Mouse (Mus musculus) heart, adult 9 months (tissue): Measurements from ENCODE around the gene Fgd2.
A peak's percentile ranks its signal among the peaks of the same experiment; 100 is the strongest.
"Not testable (repeated sequence)": the region's sequence is repeated elsewhere in the genome, so short reads cannot be mapped to it uniquely, and the experiment has no call there.

Experiments used
- DNase-seq, 2 experiments: peaks; one replicate each; pipeline ENCODE4 v3.0.0; 2022; ENCODE audit warnings: low spot score in 2 of 2

Gene Fgd2

DNA sequence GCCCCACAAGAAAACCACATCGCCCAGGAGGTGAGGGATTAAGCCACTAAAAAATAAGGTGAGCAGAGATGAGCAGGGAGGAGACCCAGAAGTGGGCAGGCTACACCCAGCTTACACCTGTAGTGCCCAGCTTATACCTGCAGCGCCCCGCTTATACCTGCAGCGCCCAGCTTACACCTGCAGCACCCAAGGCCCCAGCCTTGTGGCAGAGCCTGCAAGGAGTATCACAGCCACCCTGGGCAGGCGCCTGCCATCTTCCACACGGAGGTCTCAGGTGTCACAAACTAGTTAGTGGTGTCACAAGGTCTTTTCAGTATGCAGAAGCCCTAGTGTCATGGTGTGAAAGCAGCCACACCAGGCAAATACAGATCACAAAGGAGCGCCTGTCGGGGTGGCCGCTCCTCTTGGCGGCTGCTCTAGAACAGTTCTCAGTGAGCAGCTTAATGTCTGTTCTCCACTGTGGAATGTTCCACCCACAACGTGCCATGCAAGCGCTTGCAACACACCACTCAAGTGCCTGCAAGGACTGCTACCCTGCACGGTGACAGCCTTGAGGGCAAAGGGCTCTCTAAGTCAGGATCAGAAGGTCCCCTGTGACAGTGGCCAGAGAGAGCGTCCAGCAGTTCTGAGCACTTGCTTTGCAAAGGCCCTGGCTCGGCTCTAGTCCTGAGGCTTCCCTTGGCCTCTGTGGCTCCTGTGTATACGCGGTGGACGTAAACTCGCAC is 24.3 kb upstream of the Fgd2 start:
- DNase-seq: no peak

GRCm38 (mm10) chr17:29337979-29338823 is 22.5 kb upstream of the Fgd2 start:
- no peak for DNase-seq

DNA sequence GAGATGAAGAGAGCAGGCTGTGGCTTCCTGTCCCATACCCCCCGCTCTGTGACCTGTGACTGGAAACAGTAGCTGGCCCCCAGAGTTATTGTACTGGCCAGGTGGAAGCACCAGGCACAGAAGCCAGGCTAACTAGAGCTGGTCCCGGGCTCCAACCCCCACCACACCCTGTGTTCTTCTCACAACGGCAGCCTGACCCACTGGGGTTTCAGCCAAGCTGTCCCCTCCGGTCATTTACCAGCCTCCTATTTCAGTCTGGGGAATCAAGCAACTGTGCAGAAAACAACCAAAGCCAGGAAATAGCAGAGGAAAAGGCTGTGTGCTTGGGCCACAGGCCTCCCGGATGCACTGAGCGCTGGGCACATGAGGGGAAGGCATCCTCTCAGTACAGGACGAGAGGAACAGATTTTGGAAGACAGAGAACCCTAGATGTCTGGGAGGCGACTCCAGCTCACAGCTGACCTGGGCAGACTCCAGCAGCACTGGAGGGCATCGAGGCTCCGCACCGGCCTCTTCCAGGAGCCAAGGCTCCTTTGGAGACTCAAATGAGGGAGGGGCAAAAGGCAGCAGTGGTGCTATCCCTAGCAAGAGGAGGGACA is 21.4 kb upstream of the Fgd2 start:
- DNase-seq: no peak

DNA sequence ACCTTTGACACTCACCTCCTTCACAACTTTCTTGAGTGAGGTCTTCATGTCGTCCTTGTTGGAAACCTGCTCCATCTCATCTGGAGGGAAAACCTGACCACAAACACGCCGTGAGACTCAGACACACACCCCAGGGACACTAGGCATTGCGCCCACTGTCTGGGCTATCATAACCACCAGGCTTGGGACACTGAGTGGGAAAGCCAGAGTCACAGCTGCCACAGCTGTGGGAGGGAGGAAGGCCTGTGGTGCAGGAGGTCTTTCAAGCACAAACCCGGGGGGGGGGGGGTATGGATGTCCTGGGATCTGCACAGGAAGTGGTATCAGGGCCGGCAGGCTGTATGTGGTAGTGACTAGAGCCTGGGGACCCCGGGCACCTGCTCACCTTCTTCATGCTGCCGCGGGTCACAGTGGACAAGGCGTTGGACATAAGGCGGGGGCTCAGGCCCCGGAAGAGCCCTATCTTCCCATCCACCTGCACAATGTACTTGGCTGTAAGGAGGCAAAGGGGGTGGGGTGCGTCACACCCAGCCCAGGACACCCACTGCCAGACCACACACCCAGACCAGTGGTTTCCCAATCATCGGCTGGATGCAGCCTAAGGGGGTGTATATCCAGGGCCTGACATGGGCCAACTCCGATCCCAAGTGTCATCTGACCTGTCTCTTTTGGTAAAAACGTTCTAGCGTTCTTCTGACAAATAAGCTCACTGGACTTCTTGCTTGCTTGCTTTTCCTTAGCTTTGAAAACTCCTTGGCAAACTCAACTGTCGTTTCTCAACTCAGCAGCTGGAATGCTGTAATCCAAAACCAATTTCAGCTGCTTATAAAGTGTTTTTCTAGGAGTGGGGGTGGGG is 20.1 kb upstream of the Fgd2 start:
- DNase-seq: peak in 1 of 2 experiments; percentile 73

DNA sequence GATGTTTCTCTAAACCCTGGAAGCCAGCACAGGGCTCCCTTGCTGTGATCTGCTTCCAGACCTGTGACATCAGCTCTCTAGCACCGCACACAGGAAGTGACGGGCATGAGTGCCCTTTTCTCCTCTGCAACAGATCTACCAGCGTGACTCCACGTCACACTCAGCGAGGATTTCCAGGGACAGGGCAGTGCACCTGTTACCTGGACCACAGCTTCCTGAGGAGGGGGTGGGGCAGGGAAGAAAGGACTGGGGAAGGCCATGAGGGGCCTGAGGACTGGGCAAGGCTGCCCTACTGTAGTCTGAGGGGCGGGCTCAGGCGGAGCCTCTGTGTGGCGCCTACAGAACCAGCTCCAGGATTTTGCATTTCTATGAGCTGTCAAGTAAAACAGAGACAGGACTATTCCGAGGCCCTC is 19.1 kb upstream of the Fgd2 start:
- DNase-seq: peak; percentile 58 to 66

DNA sequence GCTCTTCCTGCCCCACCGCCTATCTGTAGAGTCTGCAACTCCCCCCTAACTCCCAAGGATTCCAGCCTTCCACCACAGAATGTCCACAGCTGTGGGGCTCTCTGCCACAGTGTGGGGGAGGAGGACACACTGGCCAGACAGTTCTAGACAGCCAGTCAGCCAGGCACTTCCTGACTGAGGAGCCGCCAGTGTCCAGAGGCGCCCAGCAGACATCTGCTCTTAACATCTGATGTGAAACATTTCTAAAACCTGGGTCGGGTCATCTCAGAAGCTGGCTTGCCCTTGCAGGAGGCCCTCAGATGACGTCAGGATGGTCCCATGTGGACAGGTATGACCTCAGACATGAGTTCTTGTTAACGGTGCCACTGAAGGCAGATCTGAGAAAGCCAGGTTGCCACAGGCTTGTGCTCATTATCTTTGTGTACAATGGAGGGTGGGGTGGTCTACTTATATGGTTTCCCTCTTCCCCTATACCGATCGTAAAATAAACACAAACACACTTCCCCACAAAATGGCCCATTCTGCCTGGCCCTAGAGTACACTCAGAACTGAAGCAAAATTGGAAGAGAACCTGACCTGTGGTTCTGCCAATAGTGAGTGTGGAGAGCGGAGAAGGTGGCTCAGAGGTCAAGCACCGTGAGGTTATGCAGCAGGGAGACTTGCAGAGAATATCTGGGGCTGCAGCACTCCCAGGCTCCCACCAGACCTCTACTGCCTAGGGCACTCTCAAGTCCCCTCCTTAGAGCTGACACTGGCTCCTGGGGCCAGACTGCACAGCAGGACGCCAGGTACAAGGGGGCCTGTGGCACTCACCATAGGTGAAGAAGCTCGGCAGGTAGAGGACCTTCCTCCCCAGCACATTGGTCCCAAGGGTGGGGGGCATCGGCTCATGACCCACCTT is 18.5 kb upstream of the Fgd2 start:
- DNase-seq: peak; percentile 72

DNA sequence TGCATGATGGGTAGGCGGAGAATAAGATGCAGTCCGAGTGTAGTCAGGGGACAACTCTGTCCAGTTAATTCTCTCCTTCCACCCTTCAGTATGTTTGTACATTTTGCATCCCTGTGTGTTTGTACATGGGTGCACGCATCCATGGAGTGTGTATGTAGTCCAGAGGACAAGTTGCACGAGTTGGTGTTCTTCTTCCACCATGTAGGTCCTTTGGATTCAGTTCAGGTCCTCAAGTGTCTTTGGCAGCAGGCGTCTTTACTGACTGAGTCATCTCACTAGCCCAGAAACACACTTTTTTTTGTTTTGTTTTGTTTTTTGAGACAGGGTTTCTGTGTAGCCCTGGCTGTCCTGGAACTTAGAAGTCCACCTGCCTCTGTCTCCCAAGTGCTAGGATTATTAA is 17.5 kb upstream of the Fgd2 start:
- DNase-seq: no peak

DNA sequence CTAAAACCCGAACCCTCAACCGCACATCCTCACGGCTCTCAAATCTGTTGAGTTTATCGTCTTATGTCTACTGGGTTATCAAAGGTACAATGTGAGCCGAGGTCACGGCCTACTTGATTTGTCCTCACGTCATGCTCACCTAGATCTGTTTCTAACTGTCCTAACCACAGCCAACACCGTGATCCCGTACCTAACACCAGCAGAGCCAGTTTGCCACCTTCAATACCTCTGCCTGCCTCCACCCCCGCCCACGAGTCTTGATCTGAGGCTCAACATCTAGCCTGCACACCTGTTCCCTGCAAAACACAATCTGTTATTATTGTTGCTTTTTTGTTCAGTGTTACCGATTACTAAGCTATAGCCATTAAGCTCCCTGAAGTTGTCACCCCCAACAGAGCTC is 15.4 kb upstream of the Fgd2 start:
- no peak for DNase-seq

GRCm38 (mm10) chr17:29346496-29347125 is 14.1 kb upstream of the Fgd2 start:
- DNase-seq: peak in 1 of 2 experiments; percentile 43

GRCm38 (mm10) chr17:29347126-29347644 is 13.5 kb upstream of the Fgd2 start:
- DNase-seq: no peak

DNA sequence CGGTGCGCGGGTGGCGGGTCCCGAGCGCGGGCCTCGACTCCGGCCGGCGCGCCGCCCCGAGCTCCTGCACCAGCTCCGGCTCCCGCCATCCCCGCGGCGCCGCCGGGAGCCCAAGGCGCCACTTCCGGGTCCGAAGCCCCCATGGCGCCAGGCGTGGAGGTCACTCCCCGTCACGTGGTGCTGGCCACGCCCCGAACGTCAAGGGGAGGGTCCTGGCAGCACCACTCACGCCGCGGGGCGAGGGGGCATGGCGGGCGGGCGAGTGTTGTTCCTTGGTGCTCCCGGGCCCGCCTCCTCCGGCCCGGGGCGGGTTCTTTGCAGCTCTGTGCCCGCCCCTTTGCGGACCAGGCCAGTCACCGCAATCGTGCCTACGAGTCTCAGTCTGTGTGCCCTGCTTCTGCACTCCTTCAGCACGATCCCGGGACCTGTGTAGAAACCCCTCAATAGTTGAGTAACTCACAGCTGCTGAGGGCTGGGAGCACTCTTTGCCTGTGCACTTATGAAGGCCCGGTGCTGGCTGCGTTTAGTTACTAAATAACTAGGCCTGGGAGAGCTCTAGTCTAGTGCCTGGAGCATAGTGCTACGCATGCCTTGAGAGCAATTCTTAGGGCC is 13.0 kb upstream of the Fgd2 start, which contains the start of gene Mtch1:
Gene Mtch1 (minus strand): TSS at position 290 of the 612 bp plus-strand sequence.
- DNase-seq: peak; percentile 97 to 99

GRCm38 (mm10) chr17:29348996-29349395 is 11.7 kb upstream of the Fgd2 start:
- DNase-seq: no peak

DNA sequence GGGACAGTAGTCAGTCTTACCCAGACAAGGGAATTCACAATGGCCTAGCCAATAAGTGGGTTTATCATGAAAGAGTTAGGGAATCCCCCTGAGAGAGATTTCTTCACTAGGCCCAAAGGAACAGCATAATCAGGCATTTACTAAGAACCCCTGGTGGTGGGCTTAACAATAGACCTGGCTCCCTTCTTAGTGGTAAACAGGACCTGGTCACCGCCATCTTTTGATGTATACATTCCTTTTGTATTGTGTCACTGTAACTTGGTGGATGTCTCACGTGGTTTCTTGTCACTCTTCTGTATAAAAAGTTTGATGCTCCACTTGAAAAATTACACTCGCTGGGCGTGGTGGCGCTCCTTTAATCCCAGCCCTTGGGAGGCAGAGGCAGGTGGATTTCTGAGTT is 9.7 kb upstream of the Fgd2 start:
- DNase-seq: not testable (repeated sequence)

DNA sequence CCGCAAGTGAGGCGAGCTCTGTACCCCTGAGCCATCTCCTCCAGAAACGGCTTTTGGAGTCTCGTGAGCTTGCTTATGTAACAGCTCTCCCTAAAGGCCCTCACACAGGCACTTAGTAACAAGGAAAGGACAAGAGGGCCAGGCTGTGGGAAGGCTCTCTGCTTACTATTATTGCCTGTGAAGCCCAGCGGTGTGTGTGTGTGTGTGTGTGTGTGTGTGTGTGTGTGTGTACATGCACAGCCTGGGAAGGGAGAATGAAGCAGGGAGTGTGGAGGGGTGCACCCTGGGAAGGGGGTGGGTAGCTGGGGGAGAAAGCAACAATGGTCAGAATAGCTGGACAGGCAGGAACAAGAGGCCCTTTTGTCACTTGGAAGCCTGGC is 5.3 kb upstream of the Fgd2 start:
- peak; percentile 47 to 48 for DNase-seq

- DNase-seq: peak; percentile 69 to 88
Observed at GRCm38 (mm10) chr17:29355841-29356478, 4.8 kb upstream of the Fgd2 start.

- DNase-seq: peak in 1 of 2 experiments; percentile 90
Observed at GRCm38 (mm10) chr17:29356479-29356856, 4.2 kb upstream of the Fgd2 start.

DNA sequence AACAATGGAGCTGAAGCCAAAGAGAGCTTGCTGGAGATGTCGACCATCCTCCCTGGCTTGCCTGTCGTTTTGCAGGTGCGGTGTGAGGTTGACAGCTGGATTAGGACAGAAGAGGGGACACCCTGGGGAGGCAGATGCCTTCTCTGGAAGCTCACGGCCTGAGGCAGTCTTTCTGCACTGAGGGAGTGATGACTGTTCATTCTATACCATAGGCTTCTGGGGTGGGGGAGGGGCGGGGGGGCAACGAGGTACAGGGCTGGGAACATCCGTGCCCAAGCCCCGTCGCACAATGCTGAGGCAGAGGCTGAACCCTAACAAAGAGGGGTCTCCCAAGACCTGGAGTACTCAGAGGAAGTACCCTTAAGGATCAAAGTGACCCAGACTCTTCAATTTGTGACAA is 3.8 kb upstream of the Fgd2 start:
- no peak for DNase-seq

DNA sequence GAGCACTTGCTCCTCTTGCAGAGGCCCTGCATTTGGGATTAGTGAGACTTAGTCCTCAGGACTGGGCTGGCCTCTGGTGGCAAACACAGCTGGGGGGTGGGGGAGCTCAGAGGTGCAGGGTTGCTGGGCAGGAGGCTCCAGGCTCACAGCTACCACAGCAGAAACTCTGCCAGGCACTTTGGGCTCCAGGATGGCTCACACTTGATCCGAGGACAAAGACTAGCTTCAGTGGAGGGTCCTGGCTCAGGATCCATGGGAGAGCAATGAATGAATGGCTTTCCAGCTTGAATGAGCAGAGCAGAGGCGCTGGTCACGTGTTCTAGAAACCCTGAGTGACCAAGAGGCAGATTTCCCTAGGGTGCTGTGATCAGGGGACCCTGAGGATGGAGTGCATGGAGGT is 1.8 kb upstream of the Fgd2 start:
- DNase-seq: no peak
